Mouse (Mus musculus): ENCODE results near the gene Mmp23. TPM values are rescaled to one million over a fixed set of nuclear protein-coding genes. Genes with fewer than 3 reads are reported as not detected.

The Mmp23 gene
- polyA plus RNA-seq, 1 experiment = 5.5 TPM

DNA sequence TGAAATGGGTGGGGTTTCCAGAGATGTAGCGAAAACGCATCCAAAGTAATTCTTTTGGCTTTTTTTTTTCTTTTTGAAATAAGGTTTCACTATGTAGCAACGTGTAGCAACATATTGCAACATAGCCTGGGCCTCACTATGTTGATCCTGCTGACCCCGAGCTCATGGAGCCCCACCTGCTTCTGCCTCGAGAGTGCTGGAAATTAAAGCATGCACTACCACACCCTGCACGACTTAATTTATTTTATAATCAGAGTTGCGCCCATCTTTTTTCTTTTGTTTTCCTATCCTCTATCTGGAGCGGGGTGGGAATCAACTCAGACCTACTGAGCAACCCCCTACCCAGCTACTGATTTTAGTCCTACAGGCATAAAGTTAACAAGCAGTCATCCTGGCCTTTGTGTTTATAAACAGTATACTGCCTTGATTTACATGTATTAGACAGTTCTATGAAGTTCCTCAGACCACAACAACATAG is 16.5 kb upstream of the Mmp23 start:
- Histone ChIP-seq H3K4me1 (ENCODE audit: control insufficient read depth, insufficient read depth, insufficient read length, low read length) (peaks cover 3% of the 10 kb centered on the region; the same call in 1 of the 2 replicates), H3K27ac (replicated peaks; ENCODE audit: low read depth, low read length) (no peak overlapping the region), H3K4me3 (ENCODE audit: insufficient read depth, low read depth, low read length) (peak overlapping the region; percentile 76)

GRCm38 (mm10) chr4:155668689-155669597 is 15.8 kb upstream of the Mmp23 start, which contains the start of gene Mib2:
TSS of gene Mib2 (minus strand) at chr4:155669198.
- Histone ChIP-seq H3K27ac (replicated peaks; ENCODE audit: low read depth, low read length) (peak within 1 kb of the TSS; percentile 87), H3K4me1 (ENCODE audit: control insufficient read depth, insufficient read depth, insufficient read length, low read length) (peaks cover 3% of the 10 kb centered on the region; the same call in 1 of the 2 replicates)

GRCm38 (mm10) chr4:155666903-155667302 is 13.7 kb upstream of the Mmp23 start:
- Histone ChIP-seq H3K4me1 (ENCODE audit: control insufficient read depth, insufficient read depth, insufficient read length, low read length) (peaks cover 3% of the 10 kb centered on the region; the same call in 1 of the 2 replicates), H3K4me3 (ENCODE audit: insufficient read depth, low read depth, low read length) (no peak overlapping the region), H3K27ac (replicated peaks; ENCODE audit: low read depth, low read length) (no peak overlapping the region)

More at GRCm38 (mm10) chr4:155668689-155669597, 15.8 kb upstream of the Mmp23 start, which contains the start of gene Mib2:
- peak within 1 kb of the TSS; percentile 76 for H3K4me3 ChIP-seq (ENCODE audit: insufficient read depth, low read depth, low read length)

- Histone ChIP-seq H3K27ac (replicated peaks; ENCODE audit: low read depth, low read length) (no peak overlapping the region; the same call in 1 of the 2 replicates), H3K4me3 (ENCODE audit: insufficient read depth, low read depth, low read length) (no peak overlapping the region), H3K4me1 (ENCODE audit: control insufficient read depth, insufficient read depth, insufficient read length, low read length) (peaks cover 9% of the 10 kb centered on the region)
These were observed 7.5 kb upstream of the Mmp23 start for GRCm38 (mm10) chr4:155660641-155661040.

DNA sequence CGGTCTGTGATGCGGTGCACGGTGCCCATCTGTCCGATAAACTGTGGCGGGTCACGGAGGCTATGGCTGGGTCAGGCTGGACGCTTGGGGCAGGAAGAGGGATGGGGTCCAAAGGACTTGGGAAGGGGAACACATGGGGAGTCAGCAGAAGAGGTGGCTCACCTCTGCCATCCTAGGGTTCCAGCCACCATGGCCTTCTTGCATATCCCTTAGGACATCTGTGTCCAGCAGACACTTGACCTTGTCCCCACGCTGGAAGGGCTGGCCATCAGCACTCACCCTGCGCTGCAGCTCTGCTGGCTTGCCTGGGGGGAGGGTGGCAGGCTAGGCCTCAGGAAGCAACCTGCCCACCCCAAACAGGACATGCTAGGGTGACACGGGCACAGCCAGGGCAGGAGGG is 5.8 kb upstream of the Mmp23 start:
- Histone ChIP-seq H3K27ac (replicated peaks; ENCODE audit: low read depth, low read length) (no peak overlapping the region), H3K4me1 (ENCODE audit: control insufficient read depth, insufficient read depth, insufficient read length, low read length) (peaks cover 9% of the 10 kb centered on the region), H3K4me3 (ENCODE audit: insufficient read depth, low read depth, low read length) (no peak overlapping the region)

- Histone ChIP-seq H3K4me1 (ENCODE audit: control insufficient read depth, insufficient read depth, insufficient read length, low read length) (peaks cover 9% of the 10 kb centered on the region), H3K4me3 (ENCODE audit: insufficient read depth, low read depth, low read length) (no peak overlapping the region), H3K27ac (replicated peaks; ENCODE audit: low read depth, low read length) (no peak overlapping the region)
These were observed 3.1 kb upstream of the Mmp23 start for GRCm38 (mm10) chr4:155656214-155656751.

- Histone ChIP-seq H3K4me1 (ENCODE audit: control insufficient read depth, insufficient read depth, insufficient read length, low read length) (no peaks in the 10 kb centered on the region; the same call in 1 of the 2 replicates), H3K4me3 (ENCODE audit: insufficient read depth, low read depth, low read length) (peak overlapping the region; percentile 51), H3K27ac (replicated peaks; ENCODE audit: low read depth, low read length) (no peak overlapping the region)
These were observed 1.5 kb upstream of the Mmp23 start for GRCm38 (mm10) chr4:155654456-155655298.

- Histone ChIP-seq H3K4me3 (ENCODE audit: insufficient read depth, low read depth, low read length) (peak overlapping the region; percentile 38), H3K27ac (replicated peaks; ENCODE audit: low read depth, low read length) (no peak overlapping the region), H3K4me1 (ENCODE audit: control insufficient read depth, insufficient read depth, insufficient read length, low read length) (no peaks in the 10 kb centered on the region; the same call in 1 of the 2 replicates)
These were observed 935 bp upstream of the Mmp23 start for GRCm38 (mm10) chr4:155654183-155654455.

DNA sequence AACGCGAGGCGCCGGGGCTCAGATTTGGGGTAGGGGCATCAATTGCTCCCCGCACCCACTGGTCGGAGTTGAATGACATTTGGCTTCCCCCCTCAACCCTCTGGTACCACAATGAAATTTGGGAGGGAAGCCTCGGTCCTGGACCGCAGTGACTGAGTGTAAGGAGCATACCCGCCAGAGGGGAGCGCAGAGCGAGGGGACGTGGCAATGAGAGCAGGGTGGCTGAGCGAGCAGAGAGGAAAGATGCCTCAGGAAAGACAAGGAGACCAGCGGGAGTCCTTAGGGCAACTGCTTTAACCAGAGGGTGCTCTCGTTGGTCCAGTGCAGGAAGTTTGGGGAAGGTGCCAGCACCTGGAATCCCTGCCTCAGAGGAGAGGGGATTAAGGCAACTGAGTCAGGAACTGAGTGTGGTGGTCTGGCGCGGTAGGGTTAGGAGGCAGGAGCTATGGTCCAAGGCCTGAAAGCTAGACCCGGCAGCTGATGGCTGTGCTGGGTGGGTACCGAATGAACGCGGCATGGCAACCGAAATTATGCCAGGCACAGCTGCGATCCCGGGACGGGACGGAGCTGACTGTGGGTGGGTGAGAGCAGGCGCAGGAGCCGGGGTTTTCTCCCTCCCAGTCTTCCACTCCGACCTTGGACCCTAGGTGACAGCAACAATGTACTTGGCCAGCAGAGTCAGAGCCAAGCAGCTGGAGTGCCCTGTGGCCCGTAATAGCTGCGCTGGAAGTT is 433 bp upstream of the Mmp23 start:
- peak overlapping the region; percentile 38 for H3K4me3 ChIP-seq (ENCODE audit: insufficient read depth, low read depth, low read length)
- H3K4me1 ChIP-seq (ENCODE audit: control insufficient read depth, insufficient read depth, insufficient read length, low read length) = no peaks in the 10 kb centered on the region; the same call in 1 of the 2 replicates
- no peak overlapping the region for H3K27ac ChIP-seq (replicated peaks; ENCODE audit: low read depth, low read length)

DNA sequence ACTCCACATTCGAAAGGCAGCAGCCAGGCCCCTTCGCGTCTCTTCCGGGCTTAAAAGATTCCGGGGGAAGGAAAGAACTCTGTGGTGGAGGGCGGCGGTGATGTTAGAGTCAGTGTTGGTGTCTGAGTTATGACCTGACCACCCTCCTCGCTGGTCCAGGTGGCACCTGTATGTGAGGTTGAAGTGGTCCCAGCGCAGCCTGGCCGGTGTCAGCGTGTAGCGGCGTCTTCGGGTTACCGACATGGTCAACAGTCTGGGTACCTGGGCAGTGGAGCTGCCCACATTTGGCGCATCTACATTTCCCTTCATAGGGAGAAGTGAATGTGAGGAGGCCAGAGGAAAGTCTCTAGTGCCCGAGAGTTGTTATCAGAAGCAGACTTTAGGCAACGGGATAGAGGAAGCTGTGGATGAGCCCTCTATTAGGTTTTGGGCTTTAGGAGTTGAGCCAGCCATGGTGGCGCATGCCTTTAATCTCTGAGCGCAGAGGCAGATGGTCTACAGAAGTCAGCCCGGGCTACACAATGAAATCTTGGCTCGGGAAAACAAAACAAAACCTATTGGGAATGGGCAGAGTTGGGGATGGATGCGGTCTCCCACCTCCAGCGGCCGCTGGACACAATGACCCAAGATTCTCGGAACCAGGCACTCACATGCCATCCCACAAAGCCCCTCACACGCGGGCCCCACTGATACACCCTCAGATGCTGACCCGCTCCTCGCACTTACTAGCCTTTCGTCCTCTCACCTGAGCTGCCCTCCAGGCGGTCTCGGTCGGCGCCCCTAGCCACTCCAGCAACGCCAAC is 700 bp downstream of the Mmp23 start:
- H3K27ac ChIP-seq (replicated peaks; ENCODE audit: low read depth, low read length) = no peak overlapping the region
- peak overlapping the region; percentile 38 for H3K4me3 ChIP-seq (ENCODE audit: insufficient read depth, low read depth, low read length)

GRCm38 (mm10) chr4:155651553-155652269 is 1.5 kb downstream of the Mmp23 start:
- Histone ChIP-seq H3K27ac (replicated peaks; ENCODE audit: low read depth, low read length) (no peak overlapping the region), H3K4me1 (ENCODE audit: control insufficient read depth, insufficient read depth, insufficient read length, low read length) (no peaks in the 10 kb centered on the region; the same call in 1 of the 2 replicates), H3K4me3 (ENCODE audit: insufficient read depth, low read depth, low read length) (no peak overlapping the region)

More for the DNA sequence above, 700 bp downstream of the Mmp23 start:
- no peaks in the 10 kb centered on the region; the same call in 1 of the 2 replicates for H3K4me1 ChIP-seq (ENCODE audit: control insufficient read depth, insufficient read depth, insufficient read length, low read length)

GRCm38 (mm10) chr4:155649355-155649754 is 3.8 kb downstream of the Mmp23 start:
- no peak overlapping the region for H3K4me3 ChIP-seq (ENCODE audit: insufficient read depth, low read depth, low read length)
- H3K27ac ChIP-seq (replicated peaks; ENCODE audit: low read depth, low read length) = no peak overlapping the region
- H3K4me1 ChIP-seq (ENCODE audit: control insufficient read depth, insufficient read depth, insufficient read length, low read length) = no peaks in the 10 kb centered on the region

- H3K4me3 ChIP-seq (ENCODE audit: insufficient read depth, low read depth, low read length) = no peak overlapping the region
- no peaks in the 10 kb centered on the region for H3K4me1 ChIP-seq (ENCODE audit: control insufficient read depth, insufficient read depth, insufficient read length, low read length)
- H3K27ac ChIP-seq (replicated peaks; ENCODE audit: low read depth, low read length) = no peak overlapping the region
These were observed 7.5 kb downstream of the Mmp23 start for GRCm38 (mm10) chr4:155645721-155646120.
